Mouse (Mus musculus): ENCODE measurements around the gene Fam213b. TPM values are rescaled to one million over a fixed set of nuclear protein-coding genes. Genes with fewer than 3 reads are reported as not detected.

Gene Fam213b
- polyA plus RNA-seq, 1 experiment from 2014 or later: 36.3 TPM

Other genes with a start within 250 kb of the Fam213b start
- gene Actrt2, start 231.3 kb downstream of the Fam213b start, polyA plus RNA-seq (2016; fragmentation: Nextera tagmentation; extraction: Ambion mirVana): not detected in 2 replicates
- 0.58 and 0.61 TPM in 2 replicates for gene Ttc34, start 61.7 kb downstream of the Fam213b start, polyA plus RNA-seq (2016; fragmentation: Nextera tagmentation; extraction: Ambion mirVana)
- 0.09 and 0.14 TPM in 2 replicates for gene Mmel1, start 29.6 kb downstream of the Fam213b start, polyA plus RNA-seq (2016; fragmentation: Nextera tagmentation; extraction: Ambion mirVana)
- gene Tnfrsf14, start 29.4 kb upstream of the Fam213b start, polyA plus RNA-seq (2016; fragmentation: Nextera tagmentation; extraction: Ambion mirVana): 0.68 and 0.93 TPM in 2 replicates
- 272 and 295 TPM in 2 replicates for gene Hes5, start 61.8 kb upstream of the Fam213b start, polyA plus RNA-seq (2016; fragmentation: Nextera tagmentation; extraction: Ambion mirVana)
- 46.8 and 51.8 TPM in 2 replicates for gene Pank4, start 65.0 kb upstream of the Fam213b start, polyA plus RNA-seq (2016; fragmentation: Nextera tagmentation; extraction: Ambion mirVana)
- 0.43 and 0.64 TPM in 2 replicates for gene Plch2, start 157.6 kb upstream of the Fam213b start, polyA plus RNA-seq (2016; fragmentation: Nextera tagmentation; extraction: Ambion mirVana)
- 22.2 TPM in 2 replicates for gene Pex10, start 167.9 kb upstream of the Fam213b start, polyA plus RNA-seq (2016; fragmentation: Nextera tagmentation; extraction: Ambion mirVana)
- 133 and 137 TPM in 2 replicates for gene Rer1, start 187.2 kb upstream of the Fam213b start, polyA plus RNA-seq (2016; fragmentation: Nextera tagmentation; extraction: Ambion mirVana)
- gene Morn1, start 187.4 kb upstream of the Fam213b start, polyA plus RNA-seq (2016; fragmentation: Nextera tagmentation; extraction: Ambion mirVana): 4.5 and 6.8 TPM in 2 replicates